Mouse (Mus musculus) C2C12 (cell line): ENCODE data around the gene Gria3.

Source experiments
- CTCF ChIP-seq: IDR thresholded peaks from one replicate; pipeline ENCODE4 v1.5.1; 2011; ENCODE audit not compliant: control insufficient read depth, insufficient read depth, insufficient read length
- USF1 ChIP-seq: IDR thresholded peaks from one replicate; pipeline ENCODE4 v1.6.1; 2011; ENCODE audit warnings: low read depth, mild to moderate bottlenecking, control low read depth, moderate library complexity

- TF ChIP-seq CTCF (no peak), USF1 (no peak)
These were observed 532 bp downstream of the Gria3 start for GRCm38 (mm10) chrX:41401186-41401585.
